Mouse (Mus musculus) midbrain, embryonic 16.5 days (tissue): Measurements from ENCODE around the gene Fam189a1. TPM values are rescaled to one million over a fixed set of nuclear protein-coding genes. Genes with fewer than 3 reads are reported as not detected.
A peak's percentile ranks its signal among the peaks of the same experiment; 100 is the strongest.

Experiments used
- ATAC-seq: fragments of 200-750 bp; cut with Nextera tagmentation; 2 replicates; pipeline ENCODE4 v1.8.0; 2017; ENCODE audit warnings: moderate TSS enrichment
- H3K27ac ChIP-seq: fragments of 300-500 bp; sonication (generic); 2 replicates; pipeline ENCODE4 v1.5.1; 2014; ENCODE audit warnings: mild to moderate bottlenecking, low read length, mixed read lengths
- H3K27me3 ChIP-seq: fragments of 300-500 bp; sonication (generic); 2 replicates; pipeline ENCODE4 v1.6.1; 2014; ENCODE audit warnings: low read depth, low read length, mixed read lengths; ENCODE audit not compliant: control insufficient read depth, insufficient read depth
- H3K36me3 ChIP-seq: fragments of 300-500 bp; sonication (generic); 2 replicates; pipeline ENCODE4 v1.6.1; 2014; ENCODE audit warnings: mild to moderate bottlenecking, low read length, moderate library complexity, mixed read lengths; ENCODE audit not compliant: control insufficient read depth, insufficient read depth
- H3K4me1 ChIP-seq: fragments of 300-500 bp; sonication (generic); 2 replicates; pipeline ENCODE4 v1.6.1; 2014; ENCODE audit warnings: mild to moderate bottlenecking, low read length, mixed read lengths; ENCODE audit not compliant: control insufficient read depth, insufficient read depth
- H3K4me2 ChIP-seq: fragments of 300-500 bp; sonication (generic); 2 replicates; pipeline ENCODE4 v1.6.1; 2014; ENCODE audit warnings: mild to moderate bottlenecking, low read length, mixed read lengths
- H3K4me3 ChIP-seq: fragments of 300-500 bp; sonication (generic); 2 replicates; pipeline ENCODE4 v1.5.1; 2014; ENCODE audit warnings: low read depth, mild to moderate bottlenecking, low read length, moderate library complexity, mixed read lengths
- H3K9ac ChIP-seq: fragments of 300-500 bp; sonication (generic); 2 replicates; pipeline ENCODE4 v1.6.1; 2014; ENCODE audit warnings: low read depth, low read length, mixed read lengths
- H3K9me3 ChIP-seq: fragments of 300-500 bp; sonication (generic); replicated peaks from 2 replicates; pipeline ENCODE4 v1.6.1; 2014; ENCODE audit warnings: mild to moderate bottlenecking, low read length, mixed read lengths; ENCODE audit not compliant: control insufficient read depth, poor library complexity, severe bottlenecking
- WGBS: fragments of 180-500 bp; shearing (Covaris S2); extraction: QIAGEN DNeasy Blood & Tissue Kit; methylation state at CpG from one replicate; pipeline ENCODE4 v1.1.7; 2014; 5-methylcytosine and 5-hydroxymethylcytosine counted together
- polyA plus RNA-seq: library from polyadenylated mRNA; unstranded; fragments of >200 nt; fragmentation: Nextera tagmentation; extraction: Ambion mirVana; gene quantifications from 2 replicates; pipeline ENCODE4 v1.2.1, GENCODE M21; 2015

The Fam189a1 gene
- polyA plus RNA-seq, 1 experiment from 2014 or later: 7.6 TPM

- ATAC-seq: no peak
Measured at GRCm38 (mm10) chr7:65064638-65065037, 91.7 kb downstream of the Fam189a1 start.

GRCm38 (mm10) chr7:65064096-65064495, 92.3 kb downstream of the Fam189a1 start:
- peaks cover 9% of the 10 kb centered on the region; the same call in 1 of the 2 replicates for H3K4me1 ChIP-seq
- no peaks in the 10 kb centered on the region for H3K36me3 ChIP-seq
- no peaks in the 10 kb centered on the region for H3K27me3 ChIP-seq
- H3K27ac ChIP-seq: no peak overlapping the region
- 12% methylated on average over 3 of the region's 3 CpGs for WGBS
- H3K4me2 ChIP-seq: no peak overlapping the region
- no peak overlapping the region for H3K9ac ChIP-seq
- H3K4me3 ChIP-seq: no peak overlapping the region
- no peaks in the 10 kb centered on the region for H3K9me3 ChIP-seq
- ATAC-seq: no peak

More at GRCm38 (mm10) chr7:65064638-65065037, 91.7 kb downstream of the Fam189a1 start:
- H3K9ac ChIP-seq: no peak overlapping the region
- H3K4me2 ChIP-seq: no peak overlapping the region
- H3K4me3 ChIP-seq: no peak overlapping the region
- peaks cover 9% of the 10 kb centered on the region; the same call in 1 of the 2 replicates for H3K4me1 ChIP-seq
- no peak overlapping the region for H3K27ac ChIP-seq
- no peaks in the 10 kb centered on the region for H3K27me3 ChIP-seq
- no peaks in the 10 kb centered on the region for H3K9me3 ChIP-seq
- 20% methylated on average over 5 of the region's 5 CpGs for WGBS
- H3K36me3 ChIP-seq: no peaks in the 10 kb centered on the region

- peaks cover 10% of the 10 kb centered on the region; the same call in 1 of the 2 replicates for H3K4me1 ChIP-seq
- no peaks in the 10 kb centered on the region for H3K27me3 ChIP-seq
- H3K36me3 ChIP-seq: no peaks in the 10 kb centered on the region
- WGBS: 77% methylated on average over 7 of the region's 7 CpGs
- H3K4me2 ChIP-seq: no peak overlapping the region
- no peak for ATAC-seq
- no peak overlapping the region for H3K4me3 ChIP-seq
- no peak overlapping the region for H3K27ac ChIP-seq
- H3K9me3 ChIP-seq: no peaks in the 10 kb centered on the region
- no peak overlapping the region for H3K9ac ChIP-seq
Measured at GRCm38 (mm10) chr7:65060163-65060799, 96.1 kb downstream of the Fam189a1 start.

GRCm38 (mm10) chr7:65056864-65057263, 99.5 kb downstream of the Fam189a1 start:
- 26% methylated on average over 6 of the region's 6 CpGs for WGBS
- ATAC-seq: peak; percentile 33; the same call in 1 of the 2 replicates
- no peaks in the 10 kb centered on the region for H3K36me3 ChIP-seq

GRCm38 (mm10) chr7:65051986-65052385, 104.4 kb downstream of the Fam189a1 start:
- Histone ChIP-seq H3K9me3 (no peaks in the 10 kb centered on the region), H3K4me3 (no peak overlapping the region), H3K4me1 (peaks cover 7% of the 10 kb centered on the region; the same call in 1 of the 2 replicates), H3K9ac (no peak overlapping the region), H3K27ac (no peak overlapping the region), H3K36me3 (no peaks in the 10 kb centered on the region), H3K4me2 (no peak overlapping the region), H3K27me3 (no peaks in the 10 kb centered on the region)
- no peak for ATAC-seq
- 81% methylated on average over 1 of the region's 1 CpGs for WGBS

More at GRCm38 (mm10) chr7:65056864-65057263, 99.5 kb downstream of the Fam189a1 start:
- peaks cover 6% of the 10 kb centered on the region; the same call in 1 of the 2 replicates for H3K4me1 ChIP-seq
- H3K27ac ChIP-seq: no peak overlapping the region
- no peak overlapping the region for H3K9ac ChIP-seq
- H3K4me3 ChIP-seq: no peak overlapping the region
- H3K4me2 ChIP-seq: no peak overlapping the region
- H3K27me3 ChIP-seq: no peaks in the 10 kb centered on the region
- no peaks in the 10 kb centered on the region for H3K9me3 ChIP-seq

- no peak for ATAC-seq
- no peaks in the 10 kb centered on the region for H3K27me3 ChIP-seq
- 86% methylated on average over 18 of the region's 18 CpGs for WGBS
Measured at GRCm38 (mm10) chr7:65049236-65049954, 107.0 kb downstream of the Fam189a1 start.

GRCm38 (mm10) chr7:65047700-65048099, 108.7 kb downstream of the Fam189a1 start:
- ATAC-seq: no peak
- Histone ChIP-seq H3K27ac (no peak overlapping the region), H3K36me3 (no peaks in the 10 kb centered on the region), H3K27me3 (no peaks in the 10 kb centered on the region), H3K4me3 (no peak overlapping the region), H3K4me1 (peaks cover 6% of the 10 kb centered on the region; the same call in 1 of the 2 replicates), H3K9me3 (no peaks in the 10 kb centered on the region), H3K4me2 (no peak overlapping the region), H3K9ac (no peak overlapping the region)
- 70% methylated on average over 5 of the region's 5 CpGs for WGBS

More at GRCm38 (mm10) chr7:65049236-65049954, 107.0 kb downstream of the Fam189a1 start:
- no peaks in the 10 kb centered on the region for H3K36me3 ChIP-seq
- no peak overlapping the region for H3K27ac ChIP-seq
- no peak overlapping the region for H3K9ac ChIP-seq
- H3K4me3 ChIP-seq: no peak overlapping the region
- no peak overlapping the region for H3K4me2 ChIP-seq
- H3K9me3 ChIP-seq: no peaks in the 10 kb centered on the region
- H3K4me1 ChIP-seq: peaks cover 4% of the 10 kb centered on the region; the same call in 1 of the 2 replicates

GRCm38 (mm10) chr7:65046690-65047089, 109.7 kb downstream of the Fam189a1 start:
- Histone ChIP-seq H3K4me3 (no peak overlapping the region), H3K9ac (no peak overlapping the region), H3K36me3 (no peaks in the 10 kb centered on the region), H3K4me1 (peaks cover 6% of the 10 kb centered on the region; the same call in 1 of the 2 replicates), H3K4me2 (no peak overlapping the region), H3K27ac (no peak overlapping the region), H3K9me3 (no peaks in the 10 kb centered on the region), H3K27me3 (no peaks in the 10 kb centered on the region)
- no peak for ATAC-seq
- 35% methylated on average over 4 of the region's 4 CpGs for WGBS

GRCm38 (mm10) chr7:65044280-65044679, 112.1 kb downstream of the Fam189a1 start:
- H3K4me1 ChIP-seq: peaks cover 6% of the 10 kb centered on the region; the same call in 1 of the 2 replicates
- no peak overlapping the region for H3K9ac ChIP-seq
- ATAC-seq: peak; percentile 50
- no peak overlapping the region for H3K4me2 ChIP-seq
- no peaks in the 10 kb centered on the region for H3K36me3 ChIP-seq
- H3K9me3 ChIP-seq: no peaks in the 10 kb centered on the region
- WGBS: 59% methylated on average over 6 of the region's 6 CpGs
- no peak overlapping the region for H3K27ac ChIP-seq
- no peak overlapping the region for H3K4me3 ChIP-seq
- H3K27me3 ChIP-seq: no peaks in the 10 kb centered on the region
